Mouse (Mus musculus): ENCODE results near the gene Hebp2. TPM values are rescaled to one million over a fixed set of nuclear protein-coding genes. Genes with fewer than 3 reads are reported as not detected.

The Hebp2 gene
- total RNA-seq, 2 experiments from 2014 or later, result 0.61 to 0.86 TPM

DNA sequence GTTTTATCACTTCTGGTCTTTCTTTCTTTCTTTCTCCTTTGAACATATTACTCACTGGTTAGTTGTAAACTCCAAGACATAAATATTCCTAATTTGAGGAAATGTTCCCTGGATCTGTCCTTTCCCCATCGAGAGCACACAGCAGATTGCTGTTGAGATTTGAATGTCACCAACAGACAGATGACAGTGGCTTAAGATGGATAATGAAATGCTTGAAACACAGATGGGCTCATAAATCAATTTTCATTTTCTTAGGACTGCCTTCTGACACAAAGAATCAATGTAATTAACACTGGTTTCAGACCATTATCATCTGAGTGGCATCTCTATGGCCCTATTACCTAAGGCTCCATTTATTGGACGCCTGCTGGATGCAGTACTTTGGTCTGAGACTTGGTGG lies 23.3 kb downstream of the Hebp2 start:
- intact Hi-C loops (cut with DNase I), result no loop called here
- DNase-seq, result no peak

DNA sequence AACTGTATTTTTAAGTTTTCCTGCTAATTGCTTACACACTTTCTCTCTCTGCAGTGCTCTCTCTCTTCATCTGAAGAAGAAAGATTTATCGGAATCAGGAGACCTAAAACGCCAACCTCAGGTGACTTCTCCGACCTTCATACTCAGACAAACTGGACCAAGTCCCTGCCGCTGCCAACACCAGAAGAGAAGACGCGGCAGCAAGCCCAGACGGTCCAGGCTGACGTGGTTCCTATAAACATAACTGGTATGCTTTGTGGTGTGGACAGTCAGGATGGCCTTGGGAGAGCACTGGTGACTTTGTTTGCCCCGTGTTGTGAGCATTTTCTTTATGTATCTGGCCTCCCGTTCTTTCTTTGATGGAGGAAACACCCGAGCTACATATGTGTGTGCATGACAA lies 34.4 kb downstream of the Hebp2 start:
- intact Hi-C loops (cut with DNase I), result no loop called here

DNA sequence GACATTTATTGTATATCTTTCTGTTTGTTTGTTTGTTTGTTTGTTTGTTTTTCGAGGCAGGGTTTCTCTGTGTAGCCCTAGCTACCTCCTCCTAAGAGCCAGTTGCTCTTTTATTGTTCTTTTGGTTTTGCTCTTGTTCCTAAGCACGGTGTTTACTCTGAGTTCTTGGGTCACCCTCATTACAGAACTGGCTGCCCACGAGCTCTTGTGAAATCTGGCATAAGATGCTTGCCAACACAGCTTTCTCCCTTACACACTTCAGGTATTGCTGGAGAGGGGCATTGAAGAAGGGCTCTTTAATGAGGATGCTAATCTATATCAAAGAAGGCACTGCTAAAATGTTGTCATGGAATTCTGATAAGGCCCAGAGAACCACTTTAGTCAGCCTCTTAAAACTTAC lies 35.2 kb downstream of the Hebp2 start:
- intact Hi-C loops (cut with DNase I), result no loop called here
- DNase-seq, result no peak

More for the DNA sequence above, 34.4 kb downstream of the Hebp2 start:
- DNase-seq, result no peak

DNA sequence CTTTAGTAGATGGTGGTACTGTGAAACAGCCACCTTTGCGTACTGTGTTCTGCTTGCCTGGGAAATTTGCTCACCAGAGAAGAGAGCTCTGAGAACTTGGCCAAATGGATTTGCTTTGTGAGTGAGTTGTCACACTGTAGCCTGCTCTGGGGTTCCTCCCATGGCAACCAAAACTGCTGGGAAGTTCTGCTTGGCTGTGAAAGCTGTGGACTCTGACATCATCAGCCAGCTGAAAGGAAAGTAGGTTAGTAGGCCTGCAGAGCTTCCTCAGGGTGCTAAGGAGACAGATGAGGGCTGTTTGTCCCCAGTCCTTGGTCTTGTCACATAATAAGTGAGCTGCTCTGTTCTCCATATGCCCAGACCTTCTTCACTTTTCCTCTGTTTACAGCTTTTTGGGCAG lies 37.3 kb downstream of the Hebp2 start:
- intact Hi-C loops (cut with DNase I), result no loop called here
- DNase-seq, result no peak

- intact Hi-C loops (cut with DNase I), result no loop called here
- DNase-seq, result no peak
Measured at GRCm38 (mm10) chr10:18507869-18508473, 37.9 kb downstream of the Hebp2 start.

DNA sequence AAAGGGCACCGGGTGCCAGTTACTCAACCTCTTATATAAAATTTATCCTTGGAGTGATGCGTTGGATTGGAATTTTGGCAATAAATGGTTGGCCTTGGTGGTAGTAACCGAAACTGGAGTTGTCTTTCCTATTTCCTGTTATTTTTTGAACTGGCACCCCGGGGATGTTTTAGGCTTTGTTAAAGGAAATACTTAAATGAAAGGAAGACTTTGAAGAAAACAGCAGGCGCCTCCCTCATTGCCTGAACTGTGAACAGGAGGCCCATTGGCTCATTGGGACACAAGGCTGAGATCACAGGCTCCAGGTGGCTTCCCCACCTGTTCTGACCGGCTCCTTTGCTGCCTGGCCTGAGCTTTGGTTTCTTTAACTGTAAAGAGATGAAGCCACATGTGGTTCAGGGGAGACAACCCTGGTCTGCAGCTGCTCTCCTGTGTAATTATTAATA lies 39.4 kb downstream of the Hebp2 start:
- no peak for DNase-seq
- intact Hi-C loops (cut with DNase I), result no loop called here

- DNase-seq, result no peak
- intact Hi-C loops (cut with DNase I), result no loop called here
Measured at GRCm38 (mm10) chr10:18505690-18506089, 40.2 kb downstream of the Hebp2 start.

DNA sequence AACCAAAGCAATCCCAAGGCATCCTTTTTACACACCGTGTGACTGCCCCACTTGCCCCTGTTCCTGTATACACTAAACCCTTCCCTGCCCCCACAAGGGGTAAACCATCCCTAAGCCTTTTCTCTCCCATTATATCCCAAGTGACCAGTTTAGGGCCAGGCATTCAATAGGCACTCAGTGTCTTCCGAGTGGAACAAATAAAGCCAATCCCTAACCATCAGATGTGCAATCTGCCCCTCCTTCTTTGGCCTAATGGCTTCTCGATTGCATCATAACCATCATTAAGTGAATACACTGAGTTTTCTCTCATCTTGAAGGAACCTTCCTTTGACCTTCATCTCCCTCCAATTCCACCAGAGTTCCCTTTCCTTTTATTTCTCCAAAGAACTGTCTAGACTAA lies 43.9 kb downstream of the Hebp2 start:
- intact Hi-C loops (cut with DNase I), result no loop called here

GRCm38 (mm10) chr10:18497066-18497465 lies 48.8 kb downstream of the Hebp2 start:
- DNase-seq, result no peak
- intact Hi-C loops (cut with DNase I), result no loop called here

More for the DNA sequence above, 43.9 kb downstream of the Hebp2 start:
- no peak for DNase-seq

DNA sequence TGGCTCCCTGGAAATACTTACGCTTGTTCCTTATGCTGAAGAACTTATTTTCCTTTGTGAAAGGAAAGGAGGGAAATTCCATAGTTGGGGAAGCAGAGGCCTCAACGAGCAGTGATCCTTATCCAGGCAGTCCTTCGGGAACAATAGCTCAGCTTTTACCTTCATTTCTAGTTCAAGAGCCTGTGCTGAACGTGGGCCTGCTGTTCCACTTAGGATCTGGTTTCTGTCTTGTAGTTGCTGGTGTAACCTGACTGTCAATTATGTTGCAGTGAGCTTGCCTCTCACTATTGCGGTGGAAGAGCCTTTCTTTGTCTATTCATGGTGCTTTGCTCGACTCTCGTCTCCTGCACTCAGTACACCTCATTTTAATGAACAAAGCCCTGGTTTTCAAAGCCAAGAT lies 51.6 kb downstream of the Hebp2 start:
- no peak for DNase-seq
- intact Hi-C loops (cut with DNase I), result no loop called here

DNA sequence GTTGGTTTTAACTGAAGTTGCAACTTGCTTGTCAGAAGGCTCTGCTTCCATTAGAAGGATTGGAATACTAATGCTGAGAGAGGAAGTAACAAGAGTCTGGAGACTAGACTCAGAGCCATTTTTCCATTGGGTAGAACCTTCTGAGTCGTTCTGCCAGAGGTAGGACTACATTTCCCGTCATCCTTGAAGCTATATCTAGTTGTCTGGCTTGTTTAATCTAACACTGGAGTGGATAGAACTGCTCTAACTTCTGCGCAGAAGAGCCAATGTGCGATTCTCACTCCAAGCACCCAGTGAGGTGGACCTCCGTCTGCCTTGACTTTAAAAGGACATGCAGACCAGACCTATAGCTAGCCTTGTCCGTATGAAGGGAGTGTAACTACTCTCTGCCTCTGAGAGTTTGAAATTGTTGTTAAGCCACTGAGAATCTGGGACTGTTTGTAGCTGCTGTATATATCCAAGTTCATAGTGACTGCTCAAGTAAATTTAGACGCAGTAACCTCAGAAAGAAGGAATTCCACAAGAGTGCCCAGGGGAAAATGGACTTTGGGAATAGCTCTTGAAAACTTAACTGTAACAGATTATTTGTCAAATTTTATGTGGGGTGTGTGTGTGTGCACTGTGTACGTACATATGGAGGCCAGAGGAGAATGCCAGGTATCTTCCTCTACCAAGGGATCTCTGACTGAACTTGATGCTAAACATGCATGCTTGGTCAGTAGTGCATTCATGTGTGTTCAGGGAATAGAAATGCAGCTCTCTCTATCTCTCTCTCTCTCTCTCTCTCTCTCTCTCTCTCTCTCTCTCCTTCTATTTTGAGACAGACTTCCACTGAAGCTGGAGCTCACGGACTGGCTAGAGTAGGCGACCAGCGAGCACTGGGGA lies 52.6 kb downstream of the Hebp2 start:
- intact Hi-C loops (cut with DNase I), result no loop called here
- DNase-seq, result no peak

DNA sequence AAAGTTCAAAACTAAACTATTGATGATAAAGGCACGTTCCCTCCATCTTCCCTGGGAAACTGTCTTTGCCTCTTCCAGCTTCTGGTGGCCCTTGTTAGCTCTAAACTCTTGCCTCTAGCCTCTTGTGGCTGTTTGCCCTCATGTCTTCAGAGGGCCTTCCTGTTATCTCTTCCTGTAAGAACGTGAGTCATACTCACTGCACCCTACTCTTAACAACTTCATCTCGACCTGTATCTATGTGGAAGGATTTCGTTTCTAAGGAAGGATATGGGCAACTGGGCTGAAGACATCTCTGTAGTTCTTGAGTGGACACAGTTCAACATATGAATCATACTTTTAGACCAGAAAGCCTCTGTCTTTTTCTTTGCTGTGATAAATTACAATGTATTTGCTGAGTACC lies 53.9 kb downstream of the Hebp2 start:
- DNase-seq, result no peak
- intact Hi-C loops (cut with DNase I), result no loop called here

- DNase-seq, result no peak
- intact Hi-C loops (cut with DNase I), result no loop called here
Measured at GRCm38 (mm10) chr10:18489936-18490335, 55.9 kb downstream of the Hebp2 start.

Other genes starting within 250 kb of the Hebp2 start
- gene Nhsl1, start 227.1 kb downstream of the Hebp2 start, total RNA-seq (2021), result 1 to 10 TPM; 4.4 to 5.7 TPM
- under 1 TPM; 0.39 to 0.41 TPM for gene Arfgef3, start 197.9 kb upstream of the Hebp2 start, total RNA-seq (2021)
- gene Gm4922, start 240.7 kb upstream of the Hebp2 start, total RNA-seq (2021), result not detected